Mouse (Mus musculus): ENCODE measurements around the gene Krt9. TPM values are rescaled to one million over a fixed set of nuclear protein-coding genes. Genes with fewer than 3 reads are reported as not detected.

Gene Krt9
- total RNA-seq, 1 experiment from 2014 or later, result not detected

- no peak for ATAC-seq (replicated peaks; ENCODE audit: insufficient number of reproducible peaks, low FRiP score, low TSS enrichment, poor library complexity, severe bottlenecking)
Observed at GRCm38 (mm10) chr11:100157908-100158477, 35.1 kb downstream of the Krt9 start.

- ATAC-seq (replicated peaks; ENCODE audit: insufficient number of reproducible peaks, low FRiP score, low TSS enrichment, poor library complexity, severe bottlenecking), result no peak
Observed at GRCm38 (mm10) chr11:100157331-100157730, 35.7 kb downstream of the Krt9 start.

- no peak for ATAC-seq (replicated peaks; ENCODE audit: insufficient number of reproducible peaks, low FRiP score, low TSS enrichment, poor library complexity, severe bottlenecking)
Observed at GRCm38 (mm10) chr11:100155497-100156255, 37.4 kb downstream of the Krt9 start.

GRCm38 (mm10) chr11:100148615-100149330 lies 44.3 kb downstream of the Krt9 start, which contains the start of gene Krt19:
TSS of gene Krt19 (minus strand) at chr11:100148665.
- ATAC-seq (replicated peaks; ENCODE audit: insufficient number of reproducible peaks, low FRiP score, low TSS enrichment, poor library complexity, severe bottlenecking), result no peak

GRCm38 (mm10) chr11:100147566-100148353 lies 45.3 kb downstream of the Krt9 start:
- no peak for ATAC-seq (replicated peaks; ENCODE audit: insufficient number of reproducible peaks, low FRiP score, low TSS enrichment, poor library complexity, severe bottlenecking)

GRCm38 (mm10) chr11:100145858-100146560 lies 47.0 kb downstream of the Krt9 start:
- ATAC-seq (replicated peaks; ENCODE audit: insufficient number of reproducible peaks, low FRiP score, low TSS enrichment, poor library complexity, severe bottlenecking), result no peak

- no peak for ATAC-seq (replicated peaks; ENCODE audit: insufficient number of reproducible peaks, low FRiP score, low TSS enrichment, poor library complexity, severe bottlenecking)
Observed at GRCm38 (mm10) chr11:100145104-100145503, 47.9 kb downstream of the Krt9 start.

GRCm38 (mm10) chr11:100140966-100141365 lies 52.1 kb downstream of the Krt9 start:
- ATAC-seq (replicated peaks; ENCODE audit: insufficient number of reproducible peaks, low FRiP score, low TSS enrichment, poor library complexity, severe bottlenecking), result no peak

- ATAC-seq (replicated peaks; ENCODE audit: insufficient number of reproducible peaks, low FRiP score, low TSS enrichment, poor library complexity, severe bottlenecking), result no peak
Observed at GRCm38 (mm10) chr11:100139391-100139790, 53.7 kb downstream of the Krt9 start.

GRCm38 (mm10) chr11:100138809-100139208 lies 54.2 kb downstream of the Krt9 start:
- no peak for ATAC-seq (replicated peaks; ENCODE audit: insufficient number of reproducible peaks, low FRiP score, low TSS enrichment, poor library complexity, severe bottlenecking)

GRCm38 (mm10) chr11:100137693-100138092 lies 55.4 kb downstream of the Krt9 start:
- no peak for ATAC-seq (replicated peaks; ENCODE audit: insufficient number of reproducible peaks, low FRiP score, low TSS enrichment, poor library complexity, severe bottlenecking)

Other genes starting within 250 kb of the Krt9 start
- not detected in 3 replicates for gene Krtap9-5, start 244.8 kb downstream of the Krt9 start, total RNA-seq (2017)
- not detected in 3 replicates for gene Krtap29-1, start 214.2 kb downstream of the Krt9 start, total RNA-seq (2017)
- not detected in 3 replicates for gene Krtap16-1, start 206.6 kb downstream of the Krt9 start, total RNA-seq (2017)
- not detected in 3 replicates for gene Krtap17-1, start 199.3 kb downstream of the Krt9 start, total RNA-seq (2017)
- not detected in 3 replicates for gene Krt33a, start 177.0 kb downstream of the Krt9 start, total RNA-seq (2017)
- gene Krt33b, start 163.4 kb downstream of the Krt9 start, total RNA-seq (2017), result not detected in 3 replicates
- gene Krt34, start 151.7 kb downstream of the Krt9 start, total RNA-seq (2017), result not detected in 3 replicates
- gene Krt31, start 142.7 kb downstream of the Krt9 start, total RNA-seq (2017), result not detected in 3 replicates
- gene Krt32, start 105.0 kb downstream of the Krt9 start, total RNA-seq (2017), result not detected in 3 replicates
- gene Krt35, start 97.0 kb downstream of the Krt9 start, total RNA-seq (2017), result not detected in 3 replicates
- not detected in 3 replicates for gene Krt36, start 87.6 kb downstream of the Krt9 start, total RNA-seq (2017)
- not detected in 3 replicates for gene Krt13, start 71.7 kb downstream of the Krt9 start, total RNA-seq (2017)
- gene Krt15, start 57.3 kb downstream of the Krt9 start, total RNA-seq (2017), result not detected in 3 replicates
- gene Krt19, start 44.6 kb downstream of the Krt9 start, total RNA-seq (2017), result not detected in 3 replicates
- gene Krt14, start 14.3 kb upstream of the Krt9 start, total RNA-seq (2017), result not detected in 3 replicates
- not detected in 3 replicates for gene Krt16, start 55.7 kb upstream of the Krt9 start, total RNA-seq (2017)
- not detected in 3 replicates for gene Krt17, start 67.8 kb upstream of the Krt9 start, total RNA-seq (2017)
- not detected in 3 replicates for gene Krt42, start 76.6 kb upstream of the Krt9 start, total RNA-seq (2017)
- gene Eif1, start 126.6 kb upstream of the Krt9 start, total RNA-seq (2017), result 374 to 712 TPM (median 492 TPM) in 3 replicates
- gene Gast, start 141.2 kb upstream of the Krt9 start, total RNA-seq (2017), result not detected in 3 replicates
- gene Hap1, start 162.9 kb upstream of the Krt9 start, total RNA-seq (2017), result 1.3 to 2.7 TPM in 2 of 3 replicates, not detected in the other
- gene Jup, start 204.5 kb upstream of the Krt9 start, total RNA-seq (2017), result 14.7 to 28.8 TPM (median 21.2 TPM) in 3 replicates
- gene P3h4, start 221.6 kb upstream of the Krt9 start, total RNA-seq (2017), result 0.64 to 5.3 TPM (median 3.1 TPM) in 3 replicates
- 0.57 to 4.4 TPM (median 2.1 TPM) in 3 replicates for gene Fkbp10, start 222.5 kb upstream of the Krt9 start, total RNA-seq (2017)
- gene Nt5c3b, start 248.6 kb upstream of the Krt9 start, total RNA-seq (2017), result 8.0 to 38.5 TPM (median 14.4 TPM) in 3 replicates
- 0.97 TPM in 1 of 3 replicates, not detected in the others for gene Klhl10, start 248.7 kb upstream of the Krt9 start, total RNA-seq (2017)